Comparison of ENCODE assay signal across 20 mouse cellular contexts in the genomic region with DNA sequence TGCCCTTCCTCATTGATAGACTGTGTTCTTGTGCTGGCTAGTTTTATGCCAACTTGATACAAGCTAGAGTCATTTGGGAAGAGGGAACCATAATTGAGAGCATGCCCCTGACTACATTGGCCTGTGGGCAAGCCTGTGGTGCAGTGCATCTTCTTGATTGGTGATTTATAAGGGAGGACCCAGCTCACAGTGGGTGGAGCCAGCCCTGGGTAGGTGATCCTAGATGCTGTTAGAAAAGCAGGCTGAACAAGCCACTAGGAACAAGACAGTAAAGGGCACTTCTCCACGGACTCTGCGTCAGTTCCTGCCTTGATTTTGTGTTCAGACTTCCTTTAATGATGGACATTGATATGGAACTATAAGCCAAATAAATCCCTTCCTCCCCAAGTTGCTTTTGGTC.
"Had no signal": no experiment of that assay in that cellular context is flagged by ENCODE, and none has a peak within 500 bp of the region (broad histone marks: within the 10 kb centered on the region; RNA-seq: fewer than 3 reads in every experiment).

No protein-coding gene starts in this region.

- H3K27me3 ChIP-seq: liver, embryonic 15.5 days; midbrain, embryonic 13.5 days; neural tube, embryonic 13.5 days; neural tube, embryonic 15.5 days had no signal

- H3K4me3 ChIP-seq: liver, embryonic 13.5 days; liver, embryonic 15.5 days; midbrain, embryonic 10.5 days; midbrain, embryonic 13.5 days; myocyte; neural tube, embryonic 13.5 days; neural tube, embryonic 15.5 days had no signal

- DNase-seq: liver, embryonic 13.5 days; lung, adult 18-20 months; lung, embryonic 14.5 days; lung, postnatal 10 days; lung, postnatal 4 days; retina, postnatal 1 day; right cerebral cortex, adult 18-20 months; right cerebral cortex, postnatal 25 days; right cerebral cortex, postnatal 4 days; spleen, adult 18-20 months; thymus, adult 2 months; thymus, postnatal 25 days; thymus, postnatal 4 days had no signal

- H3K4me1 ChIP-seq: liver, embryonic 15.5 days; midbrain, embryonic 13.5 days had no signal

- H3K36me3 ChIP-seq: liver, embryonic 13.5 days; liver, embryonic 15.5 days; midbrain, embryonic 10.5 days; midbrain, embryonic 13.5 days; neural tube, embryonic 13.5 days; neural tube, embryonic 15.5 days had no signal

- H3K4me2 ChIP-seq: liver, embryonic 13.5 days; liver, embryonic 15.5 days; lung, embryonic 14.5 days; midbrain, embryonic 13.5 days; neural tube, embryonic 13.5 days; neural tube, embryonic 15.5 days had no signal

- H3K9ac ChIP-seq: liver, embryonic 13.5 days; liver, embryonic 15.5 days; lung, embryonic 14.5 days; midbrain, embryonic 13.5 days; neural tube, embryonic 13.5 days; neural tube, embryonic 15.5 days had no signal

- H3K9me3 ChIP-seq: liver, embryonic 13.5 days; liver, embryonic 15.5 days; midbrain, embryonic 10.5 days; midbrain, embryonic 13.5 days; neural tube, embryonic 13.5 days; neural tube, embryonic 15.5 days had no signal

- H3K27ac ChIP-seq: liver, embryonic 13.5 days; liver, embryonic 15.5 days; midbrain, embryonic 10.5 days; midbrain, embryonic 13.5 days; neural tube, embryonic 13.5 days; neural tube, embryonic 15.5 days had no signal

- ATAC-seq: midbrain, embryonic 13.5 days; midbrain, embryonic 16.5 days had no signal
